Mouse (Mus musculus) frontal cortex, postnatal 14 days (tissue): ENCODE measurements around the gene Mlycd.

Experiments
- DNase-seq, 2 experiments: peaks; one replicate each; pipeline ENCODE4 v3.0.0; 2022; ENCODE audit warnings: low spot score in 2 of 2

Mlycd gene

GRCm38 (mm10) chr8:119433582-119434174 is 39.0 kb downstream of the Mlycd start, which contains the start of gene Osgin1:
TSS of gene Osgin1 (plus strand) at chr8:119434124.
- no peak for DNase-seq

GRCm38 (mm10) chr8:119434569-119434968 is 39.9 kb downstream of the Mlycd start:
- DNase-seq: no peak

- DNase-seq: no peak
Measured at GRCm38 (mm10) chr8:119435527-119435926, 40.8 kb downstream of the Mlycd start.

DNA sequence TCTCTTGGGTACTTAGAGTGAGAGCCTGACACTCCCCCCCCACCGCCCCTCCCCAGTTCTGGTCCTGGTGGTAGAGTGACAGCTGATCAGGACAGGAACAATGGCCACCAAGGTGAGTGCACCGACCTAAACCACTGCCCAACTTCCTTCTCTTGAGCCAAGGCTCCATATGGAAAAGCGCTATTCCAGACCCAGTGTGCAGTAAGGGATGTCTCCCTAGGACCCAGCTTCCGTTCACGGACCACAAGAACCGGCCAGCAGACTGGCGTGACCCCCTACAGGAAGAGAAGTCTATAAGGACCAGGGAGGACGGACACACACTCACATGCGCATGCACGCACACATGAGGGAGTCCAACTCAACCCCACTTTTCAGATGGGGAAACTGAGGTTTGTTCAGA is 41.7 kb downstream of the Mlycd start:
- DNase-seq: no peak

GRCm38 (mm10) chr8:119436933-119437332 is 42.3 kb downstream of the Mlycd start:
- DNase-seq: no peak

- DNase-seq: no peak
Measured at GRCm38 (mm10) chr8:119437506-119437905, 42.8 kb downstream of the Mlycd start.

DNA sequence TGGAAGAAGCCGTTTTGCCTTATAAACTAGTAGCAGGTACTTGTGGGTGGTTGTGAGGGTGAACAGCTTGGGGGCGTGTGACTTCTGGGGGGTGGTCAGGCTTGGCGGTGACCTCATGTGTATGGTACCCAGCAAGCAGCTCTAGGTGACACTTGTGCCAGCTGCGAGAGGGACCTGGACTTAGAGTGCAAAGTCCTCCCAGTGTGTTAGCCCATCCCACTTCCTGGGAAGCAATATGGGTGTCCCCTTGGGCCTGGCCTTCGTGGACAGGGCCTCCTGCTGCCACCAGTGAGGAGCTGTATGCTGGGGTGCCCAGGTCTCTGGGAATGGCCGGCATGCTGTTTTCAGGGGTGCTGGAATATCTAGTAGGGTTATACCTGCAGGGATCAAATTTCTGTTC is 44.2 kb downstream of the Mlycd start:
- DNase-seq: no peak

DNA sequence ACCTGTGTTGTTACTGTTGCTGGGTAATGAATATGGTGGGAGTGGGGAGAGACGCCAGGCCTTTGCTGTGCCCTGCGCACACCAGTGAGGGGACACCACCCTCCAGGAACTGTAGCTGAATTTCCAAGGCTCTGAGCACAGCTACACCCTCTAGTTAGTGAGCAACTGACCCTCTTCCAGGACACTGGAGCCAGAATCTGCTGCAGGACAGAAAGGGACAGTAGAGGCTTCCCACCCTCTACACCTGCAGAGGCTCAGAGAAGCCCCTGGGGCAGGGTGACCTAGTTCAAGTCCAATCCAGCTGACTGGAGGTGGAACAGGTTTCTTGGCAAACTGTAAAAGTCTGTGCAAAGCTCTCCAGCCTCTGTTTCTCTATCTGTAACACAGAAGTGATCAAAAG is 44.7 kb downstream of the Mlycd start:
- DNase-seq: no peak

DNA sequence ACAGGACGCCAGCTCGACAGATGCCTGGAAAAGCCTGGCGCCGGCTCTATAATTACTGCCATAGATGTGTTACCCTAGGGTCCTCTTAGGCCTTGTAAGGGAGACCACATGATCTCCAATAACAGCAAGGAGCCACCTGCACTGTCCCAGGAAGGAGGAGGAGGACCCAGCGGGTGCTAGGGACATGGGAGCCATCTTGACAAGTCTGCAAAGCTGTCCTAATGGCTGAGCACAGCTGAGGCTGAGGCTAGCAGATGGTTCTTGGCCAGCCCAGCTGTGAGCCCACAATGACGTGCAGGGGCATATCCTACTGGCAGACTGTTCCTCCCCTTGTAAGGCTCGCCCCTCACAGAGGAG is 45.2 kb downstream of the Mlycd start:
- no peak for DNase-seq

DNA sequence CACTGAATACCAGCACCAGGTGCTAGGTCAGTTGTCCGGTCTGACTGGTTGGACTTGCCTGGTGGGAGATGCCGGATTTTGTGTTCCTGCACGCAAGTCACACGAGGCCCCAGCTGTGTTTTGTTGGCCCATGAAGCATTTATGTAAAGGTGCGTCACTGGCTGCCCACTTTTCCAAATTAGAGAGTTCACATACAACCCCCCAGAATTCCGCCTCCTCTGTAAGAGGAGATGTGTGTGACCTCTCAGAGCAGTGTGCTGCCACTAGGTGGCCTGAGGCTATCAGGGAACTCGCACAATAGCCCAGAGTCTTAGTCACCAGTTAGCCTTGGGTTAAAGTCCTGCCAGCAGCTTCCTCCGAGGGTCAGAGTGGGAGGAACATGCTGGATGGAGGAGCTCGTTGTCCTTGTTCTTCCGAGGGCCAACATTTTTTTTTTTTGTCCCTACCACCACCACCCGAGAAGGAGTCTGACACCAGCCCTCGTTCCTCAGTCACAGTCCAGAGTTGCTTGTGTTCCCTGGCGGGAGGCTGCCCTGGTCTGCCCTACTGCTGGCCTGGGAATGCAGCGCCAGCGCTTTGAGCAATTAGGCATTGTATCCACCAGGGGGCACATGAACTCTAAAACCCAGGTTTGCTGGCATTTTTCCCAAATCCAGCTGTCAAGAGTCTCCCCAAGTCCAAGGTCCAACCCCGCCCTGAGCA is 45.7 kb downstream of the Mlycd start:
- DNase-seq: no peak

DNA sequence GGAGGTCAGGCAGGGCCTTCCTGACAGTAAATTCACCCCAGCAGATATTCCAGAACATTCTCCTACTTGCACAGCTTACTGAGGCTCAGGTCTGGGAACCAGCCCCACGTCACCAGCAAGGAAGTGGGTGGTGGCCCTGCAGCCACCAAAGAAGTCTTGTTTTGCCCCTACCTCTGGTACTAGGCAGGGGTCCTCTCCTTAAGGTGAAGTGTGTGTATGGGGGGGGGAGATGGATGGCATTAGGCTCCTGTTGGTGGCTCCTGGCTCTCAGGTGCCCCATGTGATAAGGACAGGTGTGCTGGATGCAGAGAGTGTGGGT is 46.2 kb downstream of the Mlycd start:
- no peak for DNase-seq

DNA sequence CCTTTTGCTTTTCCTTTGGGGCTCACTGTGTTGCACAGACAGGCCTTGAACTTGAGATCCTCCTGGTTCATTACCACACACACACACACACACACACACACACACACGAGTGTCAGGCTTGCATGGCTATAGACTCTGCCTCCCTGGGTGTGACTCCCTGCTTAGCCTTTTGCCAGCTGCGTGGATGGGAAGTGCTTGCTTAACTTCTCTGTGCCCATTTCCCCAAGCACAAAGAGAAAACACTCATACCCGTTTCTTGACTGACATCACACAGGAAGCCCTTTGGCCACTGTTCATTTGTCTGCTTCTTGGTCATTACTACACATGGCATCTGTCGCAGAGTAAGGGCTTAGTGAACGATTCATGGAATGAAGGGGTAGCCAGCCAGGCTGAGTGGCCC is 47.3 kb downstream of the Mlycd start:
- no peak for DNase-seq

- no peak for DNase-seq
Measured at GRCm38 (mm10) chr8:119442970-119443369, 48.3 kb downstream of the Mlycd start.

DNA sequence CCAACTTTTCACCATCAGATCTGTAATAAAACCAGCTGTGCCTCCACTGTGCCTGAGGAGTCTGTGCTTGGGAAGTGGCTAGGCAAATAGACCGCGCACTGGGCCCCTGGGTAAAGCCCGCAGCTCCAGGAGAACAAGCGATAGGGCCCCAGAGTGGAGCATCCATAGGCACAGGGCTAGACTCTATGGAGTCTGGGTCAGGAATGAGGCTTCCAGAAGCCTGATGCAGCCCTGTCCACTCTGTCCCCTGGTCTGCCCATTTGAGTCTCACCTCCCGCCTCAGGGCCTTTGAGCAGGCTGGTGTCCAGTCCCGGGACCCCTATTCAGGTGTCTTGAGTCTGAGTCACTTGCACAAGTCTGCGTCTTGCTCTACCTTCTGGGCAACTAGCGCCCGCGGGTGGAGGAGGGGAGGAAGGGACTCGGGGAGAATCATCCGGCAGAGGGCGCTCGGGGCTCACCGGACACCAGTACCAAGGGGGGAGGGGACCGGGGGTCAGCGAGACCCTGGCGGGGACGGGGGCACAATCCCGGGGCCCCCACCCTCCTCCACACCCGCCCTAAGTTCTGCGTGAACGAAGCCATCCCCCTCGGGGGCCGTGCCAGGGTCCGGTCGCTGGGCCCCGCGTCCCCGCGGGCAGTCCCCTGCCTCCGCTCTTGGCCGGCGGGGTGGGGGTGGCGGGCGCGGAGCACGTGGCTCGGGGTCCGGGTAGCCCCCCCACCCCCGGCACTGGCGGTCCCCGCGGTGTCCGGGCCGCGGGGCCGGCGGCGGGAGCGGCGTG is 51.7 kb downstream of the Mlycd start, which contains the start of gene Necab2:
Gene Necab2 (plus strand): TSS at position 509 of the 779 bp plus-strand sequence.
- DNase-seq: peak; percentile 70 to 81

DNA sequence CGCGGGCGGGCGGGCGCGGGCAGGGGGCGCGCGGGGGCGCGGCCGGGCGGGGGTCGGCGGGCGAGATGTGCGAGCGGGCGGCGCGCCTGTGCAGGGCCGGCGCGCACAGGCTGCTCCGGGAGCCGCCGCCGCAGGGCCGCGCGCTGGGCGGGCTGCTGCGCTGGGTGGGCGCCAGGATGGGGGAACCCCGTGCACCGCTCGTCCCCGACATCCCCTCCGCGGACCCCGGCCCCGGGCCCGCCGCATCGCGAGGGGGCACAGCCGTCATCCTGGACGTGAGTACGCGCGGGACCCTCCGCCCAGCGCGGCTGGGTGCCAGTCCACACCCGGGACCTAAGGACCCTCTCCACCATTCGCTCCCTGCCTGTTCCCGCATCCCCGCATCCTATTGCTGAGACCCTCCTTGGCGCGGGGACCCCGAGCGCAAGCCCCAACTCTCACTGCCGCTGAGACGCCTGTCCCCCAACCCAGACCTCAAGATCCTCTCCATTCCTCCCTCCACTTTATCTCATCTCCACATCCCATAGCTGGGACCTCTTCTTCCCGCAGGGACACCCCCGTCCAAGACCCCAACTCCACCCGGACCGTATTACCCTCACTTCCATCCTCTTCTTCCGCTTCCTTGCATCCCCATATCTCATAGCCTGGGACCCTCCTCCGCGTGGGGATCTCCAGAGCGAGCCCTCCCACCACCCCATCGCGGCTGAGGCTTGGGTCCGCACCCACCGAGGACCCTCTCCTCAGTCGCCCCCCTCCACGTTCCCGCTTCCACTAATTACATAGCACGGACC is 52.5 kb downstream of the Mlycd start:
- DNase-seq: no peak

GRCm38 (mm10) chr8:119447781-119448170 is 53.1 kb downstream of the Mlycd start:
- DNase-seq: no peak

GRCm38 (mm10) chr8:119449627-119450026 is 54.9 kb downstream of the Mlycd start:
- DNase-seq: peak in 1 of 2 experiments; percentile 48

GRCm38 (mm10) chr8:119451131-119451530 is 56.5 kb downstream of the Mlycd start:
- DNase-seq: no peak

DNA sequence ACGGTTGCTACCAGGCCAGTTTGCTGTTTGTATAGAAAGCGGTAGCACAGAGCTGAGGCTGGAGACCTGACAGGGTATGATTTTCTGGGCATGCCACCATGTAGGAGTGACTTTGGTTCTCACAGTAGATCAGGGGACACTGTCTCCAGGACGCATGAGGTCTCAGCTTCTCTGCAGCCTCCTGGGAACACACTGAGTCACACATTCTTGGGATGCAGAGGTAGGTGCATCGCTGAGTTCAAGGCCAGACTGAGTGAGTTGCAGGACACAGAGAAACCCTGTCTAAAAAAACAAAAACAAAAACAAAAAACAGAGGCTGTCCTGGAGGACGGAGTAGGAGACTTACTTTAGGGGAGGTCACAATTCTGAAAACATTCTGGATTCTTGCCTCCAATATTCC is 58.2 kb downstream of the Mlycd start:
- DNase-seq: no peak

- DNase-seq: no peak
Measured at GRCm38 (mm10) chr8:119456045-119456444, 61.4 kb downstream of the Mlycd start.

- no peak for DNase-seq
Measured at GRCm38 (mm10) chr8:119459724-119460123, 65.0 kb downstream of the Mlycd start.
